Mouse (Mus musculus): ENCODE data around the gene Clasp1. TPM values are rescaled to one million over a fixed set of nuclear protein-coding genes. Genes with fewer than 3 reads are reported as not detected.
"Not testable (repeated sequence)": the region's sequence is repeated elsewhere in the genome, so short reads cannot be mapped to it uniquely, and the experiment has no call there.

Gene Clasp1
- total RNA-seq, 2 experiments from 2014 or later, result 91.0 to 94.3 TPM

GRCm38 (mm10) chr1:118564561-118564960 lies 175.7 kb downstream of the Clasp1 start:
- DNase-seq (ENCODE audit: low spot score in 2 of 2), result no peak

GRCm38 (mm10) chr1:118567659-118568058 lies 178.8 kb downstream of the Clasp1 start:
- no peak for DNase-seq (ENCODE audit: low spot score in 2 of 2)

GRCm38 (mm10) chr1:118580174-118580702 lies 191.4 kb downstream of the Clasp1 start:
- no peak for DNase-seq (ENCODE audit: low spot score in 2 of 2)

- DNase-seq (ENCODE audit: low spot score in 2 of 2), result peak in 1 of 2 experiments; percentile 9
Measured at GRCm38 (mm10) chr1:118581179-118581578, 192.3 kb downstream of the Clasp1 start.

- DNase-seq (ENCODE audit: low spot score in 2 of 2), result peak in 1 of 2 experiments; percentile 41
Measured at GRCm38 (mm10) chr1:118589721-118590120, 200.9 kb downstream of the Clasp1 start.

- DNase-seq (ENCODE audit: low spot score in 2 of 2), result no peak
Measured at GRCm38 (mm10) chr1:118592933-118593332, 204.1 kb downstream of the Clasp1 start.

GRCm38 (mm10) chr1:118595395-118595794 lies 206.5 kb downstream of the Clasp1 start:
- no peak for DNase-seq (ENCODE audit: low spot score in 2 of 2)

GRCm38 (mm10) chr1:118597475-118598213 lies 208.8 kb downstream of the Clasp1 start:
- DNase-seq (ENCODE audit: low spot score in 2 of 2), result no peak

GRCm38 (mm10) chr1:118598339-118598738 lies 209.5 kb downstream of the Clasp1 start:
- peak in 1 of 2 experiments; percentile 30 for DNase-seq (ENCODE audit: low spot score in 2 of 2)

GRCm38 (mm10) chr1:118613631-118614183 lies 224.8 kb downstream of the Clasp1 start:
- no peak for DNase-seq (ENCODE audit: low spot score in 2 of 2)

GRCm38 (mm10) chr1:118621055-118621454 lies 232.2 kb downstream of the Clasp1 start:
- not testable (repeated sequence) for DNase-seq (ENCODE audit: low spot score in 2 of 2)

GRCm38 (mm10) chr1:118622857-118623256 lies 234.0 kb downstream of the Clasp1 start:
- DNase-seq (ENCODE audit: low spot score in 2 of 2), result no peak

- DNase-seq (ENCODE audit: low spot score in 2 of 2), result no peak
Measured at GRCm38 (mm10) chr1:118625461-118625860, 236.6 kb downstream of the Clasp1 start.

GRCm38 (mm10) chr1:118625921-118626320 lies 237.1 kb downstream of the Clasp1 start:
- DNase-seq (ENCODE audit: low spot score in 2 of 2), result no peak

GRCm38 (mm10) chr1:118626452-118626851 lies 237.6 kb downstream of the Clasp1 start:
- DNase-seq (ENCODE audit: low spot score in 2 of 2), result no peak

- DNase-seq (ENCODE audit: low spot score in 2 of 2), result peak in 1 of 2 experiments; percentile 26
Measured at GRCm38 (mm10) chr1:118627781-118628464, 239.1 kb downstream of the Clasp1 start, which contains the start of gene Tfcp2l1. Gene Tfcp2l1, plus strand, starts transcription at chr1:118627945.

- no peak for DNase-seq (ENCODE audit: low spot score in 2 of 2)
Measured at GRCm38 (mm10) chr1:118633415-118633980, 244.6 kb downstream of the Clasp1 start.

- DNase-seq (ENCODE audit: low spot score in 2 of 2), result no peak
Measured at GRCm38 (mm10) chr1:118642296-118642999, 253.6 kb downstream of the Clasp1 start.

GRCm38 (mm10) chr1:118643138-118643979 lies 254.5 kb downstream of the Clasp1 start:
- DNase-seq (ENCODE audit: low spot score in 2 of 2), result no peak

- no peak for DNase-seq (ENCODE audit: low spot score in 2 of 2)
Measured at GRCm38 (mm10) chr1:118645701-118646100, 256.8 kb downstream of the Clasp1 start.

Data from layer of hippocampus, adult 18-20 months (tissue).